15 mouse cellular contexts compared by ENCODE assay signal in genomic region chr3:38928076-38928686, GRCm38 (mm10). TPM values are rescaled to one million over a fixed set of nuclear protein-coding genes. Genes with fewer than 3 reads are reported as not detected.
A peak's percentile ranks its signal among the peaks of the same experiment; 100 is the strongest.
DNase-seq lines count a peak whose midpoint lies in the region; ATAC-seq and TF ChIP-seq lines count a peak whose summit lies in the region.
"Had no signal": no experiment of that assay in that cellular context is flagged by ENCODE, and none has a peak within 500 bp of the region (broad histone marks: within the 10 kb centered on the region; RNA-seq: fewer than 3 reads in every experiment).

No protein-coding gene starts in this region.

- no peak for DNase-seq in embryonic facial prominence, embryonic 10.5 days (ENCODE audit: low spot score)
- DNase-seq in heart, postnatal 36 days, result no peak
- peak; percentile 24 for DNase-seq in lung, postnatal 0 days (ENCODE audit: low spot score)
- DNase-seq in lung, postnatal 36 days, result no peak
- DNase-seq: adrenal gland, postnatal 25 days; cerebellum, adult 11 months; right cerebral cortex, postnatal 14 days had no signal

- H3K4me2 ChIP-seq in embryonic facial prominence, embryonic 12.5 days (replicated peaks), result no peak overlapping the region
- H3K4me2 ChIP-seq in heart, embryonic 15.5 days, result no peak overlapping the region
- no peak overlapping the region for H3K4me2 ChIP-seq in lung, postnatal 0 days (replicated peaks; ENCODE audit: low read depth, low read length)
- no peak overlapping the region for H3K4me2 ChIP-seq in limb, embryonic 15.5 days
- H3K4me2 ChIP-seq: intestine, embryonic 15.5 days; liver, embryonic 12.5 days had no signal

- 55% methylated on average over 4 of the region's 4 CpGs for WGBS in embryonic facial prominence, embryonic 12.5 days
- 89% methylated on average over 4 of the region's 4 CpGs for WGBS in embryonic facial prominence, embryonic 10.5 days
- 36% methylated on average over 4 of the region's 4 CpGs for WGBS in heart, embryonic 15.5 days
- 12% methylated on average over 4 of the region's 4 CpGs for WGBS in lung, postnatal 0 days
- WGBS in limb, embryonic 15.5 days, result 30% methylated on average over 4 of the region's 4 CpGs

- no peaks in the 10 kb centered on the region for H3K9me3 ChIP-seq in embryonic facial prominence, embryonic 12.5 days
- H3K9me3 ChIP-seq in embryonic facial prominence, embryonic 10.5 days, result no peaks in the 10 kb centered on the region
- no peaks in the 10 kb centered on the region for H3K9me3 ChIP-seq in heart, embryonic 15.5 days (replicated peaks)
- no peaks in the 10 kb centered on the region for H3K9me3 ChIP-seq in lung, postnatal 0 days (ENCODE audit: low read length)
- no peaks in the 10 kb centered on the region for H3K9me3 ChIP-seq in limb, embryonic 15.5 days
- H3K9me3 ChIP-seq: intestine, embryonic 15.5 days; liver, embryonic 12.5 days had no signal

- H3K27me3 ChIP-seq in embryonic facial prominence, embryonic 12.5 days, result no peaks in the 10 kb centered on the region
- no peaks in the 10 kb centered on the region for H3K27me3 ChIP-seq in embryonic facial prominence, embryonic 10.5 days (replicated peaks; ENCODE audit: low read depth, poor library complexity, severe bottlenecking)
- H3K27me3 ChIP-seq in heart, embryonic 15.5 days, result no peaks in the 10 kb centered on the region
- no peaks in the 10 kb centered on the region for H3K27me3 ChIP-seq in lung, postnatal 0 days (replicated peaks; ENCODE audit: insufficient read depth, low read length)
- no peaks in the 10 kb centered on the region for H3K27me3 ChIP-seq in limb, embryonic 15.5 days
- H3K27me3 ChIP-seq: intestine, embryonic 15.5 days; liver, embryonic 12.5 days had no signal

- peaks cover 14% of the 10 kb centered on the region for H3K4me1 ChIP-seq in embryonic facial prominence, embryonic 12.5 days
- H3K4me1 ChIP-seq in embryonic facial prominence, embryonic 10.5 days, result no peaks in the 10 kb centered on the region
- H3K4me1 ChIP-seq in heart, embryonic 15.5 days (replicated peaks), result peaks cover 13% of the 10 kb centered on the region
- H3K4me1 ChIP-seq in lung, postnatal 0 days (ENCODE audit: insufficient read depth, low read depth, low read length), result peaks cover 5% of the 10 kb centered on the region; the same call in 1 of the 2 replicates
- H3K4me1 ChIP-seq in limb, embryonic 15.5 days, result peaks cover 12% of the 10 kb centered on the region
- H3K4me1 ChIP-seq: liver, embryonic 12.5 days had no signal

- intact Hi-C loops in heart, postnatal 36 days (cut with DNase I), result no loop called here

- no peaks in the 10 kb centered on the region for H3K36me3 ChIP-seq in embryonic facial prominence, embryonic 12.5 days
- H3K36me3 ChIP-seq in embryonic facial prominence, embryonic 10.5 days (replicated peaks), result peaks cover 1% of the 10 kb centered on the region; the same call in 1 of the 2 replicates
- H3K36me3 ChIP-seq in heart, embryonic 15.5 days, result no peaks in the 10 kb centered on the region
- no peaks in the 10 kb centered on the region for H3K36me3 ChIP-seq in lung, postnatal 0 days (ENCODE audit: insufficient read depth, low read length)
- H3K36me3 ChIP-seq in limb, embryonic 15.5 days, result no peaks in the 10 kb centered on the region
- H3K36me3 ChIP-seq: intestine, embryonic 15.5 days; liver, embryonic 12.5 days had no signal

- H3K4me3 ChIP-seq in embryonic facial prominence, embryonic 12.5 days, result no peak overlapping the region
- no peak overlapping the region for H3K4me3 ChIP-seq in embryonic facial prominence, embryonic 10.5 days
- no peak overlapping the region for H3K4me3 ChIP-seq in heart, embryonic 15.5 days
- no peak overlapping the region for H3K4me3 ChIP-seq in lung, postnatal 0 days (ENCODE audit: low read depth, low read length)
- H3K4me3 ChIP-seq in limb, embryonic 15.5 days, result no peak overlapping the region
- H3K4me3 ChIP-seq: intestine, embryonic 15.5 days; left cerebral cortex, adult 2 months; liver, embryonic 12.5 days had no signal

- no peak overlapping the region for H3K9ac ChIP-seq in embryonic facial prominence, embryonic 12.5 days
- no peak overlapping the region for H3K9ac ChIP-seq in heart, embryonic 15.5 days
- H3K9ac ChIP-seq in lung, postnatal 0 days (replicated peaks; ENCODE audit: low read depth), result no peak overlapping the region
- no peak overlapping the region for H3K9ac ChIP-seq in limb, embryonic 15.5 days
- H3K9ac ChIP-seq: intestine, embryonic 15.5 days; liver, embryonic 12.5 days had no signal

- no peak for TF ChIP-seq CTCF in lung, postnatal 0 days (IDR thresholded peaks at IDR 0.05)

- ATAC-seq in embryonic facial prominence, embryonic 12.5 days (ENCODE audit: insufficient number of reproducible peaks, insufficient read depth, low FRiP score, low TSS enrichment), result no peak; the same call in 1 of the 2 replicates
- ATAC-seq in heart, embryonic 15.5 days (replicated peaks; ENCODE audit: insufficient number of reproducible peaks, insufficient read depth, low FRiP score, low read depth), result no peak
- ATAC-seq in lung, postnatal 0 days, result no peak
- ATAC-seq in limb, embryonic 15.5 days (ENCODE audit: insufficient number of reproducible peaks, low FRiP score, low TSS enrichment, low read depth), result no peak
- no peak for ATAC-seq in monocyte, adult 5-6 weeks (replicated peaks; ENCODE audit: insufficient number of reproducible peaks, low FRiP score, low TSS enrichment, poor library complexity, severe bottlenecking)
- ATAC-seq: intestine, embryonic 15.5 days; liver, embryonic 12.5 days had no signal

- H3K27ac ChIP-seq in embryonic facial prominence, embryonic 12.5 days, result peak overlapping the region; percentile 70
- no peak overlapping the region for H3K27ac ChIP-seq in embryonic facial prominence, embryonic 10.5 days (replicated peaks)
- peak overlapping the region; percentile 43 for H3K27ac ChIP-seq in heart, embryonic 15.5 days
- H3K27ac ChIP-seq in lung, postnatal 0 days (ENCODE audit: low read length), result no peak overlapping the region
- H3K27ac ChIP-seq in limb, embryonic 15.5 days, result peak overlapping the region; percentile 51; the same call in 1 of the 2 replicates
- H3K27ac ChIP-seq: intestine, embryonic 15.5 days; left cerebral cortex, adult 2 months; liver, embryonic 12.5 days; macrophage had no signal

- no peak for TF ChIP-seq EP300 in lung, postnatal 0 days (IDR thresholded peaks at IDR 0.05)

RNA-seq across cellular contexts. Expression of gene Fat4, which starts 41.4 kb away (rescaled TPM):
- polyA plus RNA-seq in embryonic facial prominence, embryonic 12.5 days (2016; fragmentation: Nextera tagmentation; extraction: Ambion mirVana), result 18.3 and 20.4 TPM in 2 replicates
- polyA plus RNA-seq in embryonic facial prominence, embryonic 10.5 days (2016; fragmentation: Nextera tagmentation; extraction: Ambion mirVana), result 7.1 and 7.6 TPM in 2 replicates
- 2.4 and 3.5 TPM in 2 replicates for polyA plus RNA-seq in heart, embryonic 15.5 days (2015; fragmentation: Nextera tagmentation; extraction: Ambion mirVana)
- total RNA-seq in heart, postnatal 36 days (2021), result 1 to 10 TPM; 6.3 to 7.0 TPM
- 3.3 and 3.5 TPM in 2 replicates for polyA plus RNA-seq in lung, postnatal 0 days (2015; fragmentation: Nextera tagmentation; extraction: Ambion mirVana)
- 9.5 and 13.3 TPM in 2 replicates for polyA plus RNA-seq in limb, embryonic 15.5 days (2015; fragmentation: Nextera tagmentation; extraction: Ambion mirVana)
- total RNA-seq in monocyte, adult 5-6 weeks (2017), result not detected in 3 replicates

Comparison
In these comparisons a context has a peak if more than half of its experiments do, and no peak if none do; other contexts are left out.
1. H3K27ac ChIP-seq: peak in embryonic facial prominence, embryonic 12.5 days (single experiment), heart, embryonic 15.5 days (single experiment) and limb, embryonic 15.5 days (single experiment); none in embryonic facial prominence, embryonic 10.5 days (single experiment) and lung, postnatal 0 days (single experiment).